Mouse (Mus musculus) CH12.LX (cell line): ENCODE data around the gene Gbgt1.

Experiments
- BHLHE40 ChIP-seq: IDR thresholded peaks from 2 replicates; pipeline ENCODE4 v1.6.1; 2011; ENCODE audit warnings: mild to moderate bottlenecking, low read depth, low read length, improper control_type of control experiment
- CTCF ChIP-seq, 2 experiments: IDR thresholded peaks in 1 of 2; conservative IDR thresholded peaks in 1 of 2; 2 replicates each; pipeline ENCODE4 v1.5.1; 2011 to 2012; ENCODE audit warnings: low read depth in 2 of 2, low read length in 2 of 2, improper control_type of control experiment in 1 of 2, inconsistent platforms in 1 of 2, mild to moderate bottlenecking in 1 of 2, moderate library complexity in 1 of 2
- MXI1 ChIP-seq: IDR thresholded peaks from 2 replicates; pipeline ENCODE4 v1.6.1; 2011; ENCODE audit warnings: mild to moderate bottlenecking, low read depth, low read length, improper control_type of control experiment
- NRF1 ChIP-seq: IDR thresholded peaks from 2 replicates; pipeline ENCODE4 v1.6.1; 2014; ENCODE audit warnings: low read depth, mild to moderate bottlenecking, inconsistent platforms, low read length, improper control_type of control experiment, moderate library complexity
- PAX5 ChIP-seq: IDR thresholded peaks from 2 replicates; pipeline ENCODE4 v1.6.1; 2012; ENCODE audit warnings: low read length, inconsistent platforms, mixed read lengths
- POLR2A ChIP-seq: IDR thresholded peaks from 2 replicates; pipeline ENCODE4 v1.6.1; 2011; ENCODE audit warnings: low read depth, mild to moderate bottlenecking, improper control_type of control experiment, low read length
- RCOR1 ChIP-seq: conservative IDR thresholded peaks from 2 replicates; pipeline ENCODE4 v1.6.1; 2012; ENCODE audit warnings: low read depth, mild to moderate bottlenecking, inconsistent platforms, low read length, improper control_type of control experiment
- SIN3A ChIP-seq: IDR thresholded peaks from 2 replicates; pipeline ENCODE4 v1.6.1; 2012; ENCODE audit warnings: low read length, improper control_type of control experiment, inconsistent platforms

DNA sequence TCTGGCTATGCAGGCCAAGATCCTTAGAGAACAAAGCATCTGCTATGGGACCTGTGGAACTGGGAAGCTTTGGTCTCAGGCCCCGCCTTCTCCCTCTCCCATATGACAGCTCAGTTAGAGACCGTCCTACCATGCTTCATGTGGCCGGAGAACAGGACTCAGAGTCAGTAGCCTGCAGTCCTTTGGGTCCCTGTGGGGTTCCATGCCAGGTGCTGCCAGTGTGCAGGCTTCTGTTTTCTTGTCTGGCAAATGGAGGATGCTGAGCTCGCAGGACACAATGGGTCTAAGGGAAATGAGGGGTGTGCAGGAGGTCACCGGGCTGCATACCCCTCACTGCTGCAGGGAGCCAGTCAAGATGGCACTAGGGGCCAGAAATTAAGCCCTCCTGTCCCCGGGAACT lies 49.9 kb downstream of the Gbgt1 start:
- TF ChIP-seq POLR2A (no peak), NRF1 (no peak), CTCF (conservative IDR thresholded peaks at IDR 0.05 in 1 of 2, IDR thresholded peaks at IDR 0.05 in 1 of 2; ENCODE audit: low read depth in 2 of 2, low read length in 2 of 2) (no peak), MXI1 (no peak), RCOR1 (no peak), PAX5 (no peak), BHLHE40 (no peak), SIN3A (no peak)
